Mouse (Mus musculus) adrenal gland, adult 2 months (tissue): ENCODE measurements around the gene Arhgef12. TPM values are rescaled to one million over a fixed set of nuclear protein-coding genes. Genes with fewer than 3 reads are reported as not detected.

ENCODE experiments used
- DNase-seq: peaks from one replicate; pipeline ENCODE4 v3.0.0; 2021
- polyA plus RNA-seq: library from polyadenylated mRNA; depleted of rRNA; stranded (reverse); fragments of >200 nt; gene quantifications from 2 replicates; pipeline ENCODE4 v1.2.3, GENCODE M21; 2012
- total RNA-seq, 2 experiments: library from RNA; stranded (reverse); gene quantifications; 2 replicates each; pipeline ENCODE4 v1.2.3; 2021

Arhgef12 gene
- total and polyA plus RNA-seq, 3 experiments: 25.2 to 126 (median 119) TPM

GRCm38 (mm10) chr9:43108721-43109120 is 1.7 kb upstream of the Arhgef12 start:
- DNase-seq: no peak

GRCm38 (mm10) chr9:43108081-43108480 is 1.0 kb upstream of the Arhgef12 start:
- DNase-seq: no peak

- no peak for DNase-seq
Observed at GRCm38 (mm10) chr9:43107555-43107954, 516 bp upstream of the Arhgef12 start.

GRCm38 (mm10) chr9:43106426-43107186 is 433 bp downstream of the Arhgef12 start:
- peak; percentile 73 for DNase-seq

GRCm38 (mm10) chr9:43105664-43106361 is 1.2 kb downstream of the Arhgef12 start:
- DNase-seq: peak; percentile 98

- DNase-seq: peak; percentile 72
Observed at GRCm38 (mm10) chr9:43104873-43105663, 2.0 kb downstream of the Arhgef12 start.

- no peak for DNase-seq
Observed at GRCm38 (mm10) chr9:43104526-43104872, 2.5 kb downstream of the Arhgef12 start.

- DNase-seq: no peak
Observed at GRCm38 (mm10) chr9:43103675-43104299, 3.3 kb downstream of the Arhgef12 start.

GRCm38 (mm10) chr9:43102931-43103330 is 4.1 kb downstream of the Arhgef12 start:
- DNase-seq: no peak

GRCm38 (mm10) chr9:43101936-43102595 is 5.0 kb downstream of the Arhgef12 start:
- DNase-seq: no peak

GRCm38 (mm10) chr9:43098922-43099321 is 8.1 kb downstream of the Arhgef12 start:
- DNase-seq: no peak

GRCm38 (mm10) chr9:43097801-43098557 is 9.1 kb downstream of the Arhgef12 start:
- DNase-seq: no peak

- DNase-seq: no peak
Observed at GRCm38 (mm10) chr9:43096337-43096736, 10.7 kb downstream of the Arhgef12 start.

GRCm38 (mm10) chr9:43094828-43095227 is 12.2 kb downstream of the Arhgef12 start:
- DNase-seq: no peak

- no peak for DNase-seq
Observed at GRCm38 (mm10) chr9:43093803-43094202, 13.2 kb downstream of the Arhgef12 start.

- no peak for DNase-seq
Observed at GRCm38 (mm10) chr9:43085686-43086285, 21.3 kb downstream of the Arhgef12 start.

GRCm38 (mm10) chr9:43084496-43085362 is 22.3 kb downstream of the Arhgef12 start:
- DNase-seq: no peak

- DNase-seq: no peak
Observed at GRCm38 (mm10) chr9:43083441-43084055, 23.5 kb downstream of the Arhgef12 start.

- DNase-seq: no peak
Observed at GRCm38 (mm10) chr9:43078711-43079110, 28.3 kb downstream of the Arhgef12 start.
